Mouse (Mus musculus): ENCODE data around the gene Ssh1. TPM values are rescaled to one million over a fixed set of nuclear protein-coding genes. Genes with fewer than 3 reads are reported as not detected.

The Ssh1 gene
- polyA plus RNA-seq, 1 experiment from 2014 or later, result 25.7 TPM

DNA sequence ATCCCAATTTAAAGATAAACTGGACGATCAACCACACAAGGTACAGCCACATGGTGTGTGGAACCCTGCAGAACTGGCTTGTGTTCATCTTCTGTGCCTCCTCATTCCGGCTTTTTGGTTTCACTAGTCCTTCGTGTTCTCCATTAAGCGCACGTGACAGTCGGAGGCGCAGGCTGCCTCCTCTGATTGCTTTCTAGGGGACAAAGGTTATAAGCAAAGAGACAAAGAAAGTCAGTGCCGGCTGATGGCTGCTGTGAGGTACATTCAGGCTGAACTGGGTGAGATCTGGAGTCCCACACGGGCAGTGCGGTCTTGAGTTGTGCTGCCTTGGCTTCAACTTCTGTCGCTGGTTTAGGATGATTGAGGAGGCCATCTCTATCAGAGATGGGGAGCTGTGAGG lies 10.9 kb upstream of the Ssh1 start:
- DNase-seq (ENCODE audit: low spot score) (no peak), ATAC-seq (replicated peaks; ENCODE audit: low FRiP score) (no peak)
- no peak overlapping the region for H3K9ac ChIP-seq (ENCODE audit: low read length)
- no peaks in the 10 kb centered on the region for H3K36me3 ChIP-seq (ENCODE audit: control insufficient read depth, insufficient read depth, low read length)
- H3K4me2 ChIP-seq (ENCODE audit: low read depth, low read length, severe bottlenecking), result no peak overlapping the region
- H3K4me3 ChIP-seq (ENCODE audit: low read depth, low read length), result no peak overlapping the region
- 85% methylated on average over 11 of the region's 11 CpGs for WGBS
- no peaks in the 10 kb centered on the region for H3K27me3 ChIP-seq (ENCODE audit: control insufficient read depth, insufficient read depth, low read length)
- H3K9me3 ChIP-seq (ENCODE audit: control insufficient read depth, low read length), result no peaks in the 10 kb centered on the region; the same call in 1 of the 2 replicates
- H3K4me1 ChIP-seq (replicated peaks; ENCODE audit: control insufficient read depth, insufficient read depth, low read length), result no peaks in the 10 kb centered on the region
- H3K27ac ChIP-seq (ENCODE audit: low read depth, low read length), result no peak overlapping the region

DNA sequence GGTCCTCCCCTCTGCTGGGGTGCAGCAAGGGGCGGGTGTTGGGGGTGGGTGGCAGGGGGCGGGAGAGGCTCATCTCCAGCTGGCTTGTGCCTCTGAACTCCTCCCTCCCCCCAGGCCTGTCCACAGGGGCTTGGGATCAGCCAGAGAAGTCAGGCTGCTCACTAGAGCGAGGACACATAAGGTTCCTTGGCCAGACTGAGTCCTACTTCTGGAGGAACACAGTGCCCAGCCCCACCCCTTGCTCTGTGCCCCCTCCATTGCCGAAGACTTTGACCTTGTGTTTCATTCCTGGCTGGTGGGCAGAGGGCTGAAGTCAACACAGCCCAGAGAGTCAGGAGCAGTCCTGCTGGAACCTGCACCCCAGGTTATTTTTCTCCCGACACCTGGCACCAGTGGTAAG lies 9.8 kb upstream of the Ssh1 start, which contains the start of gene Dao:
Dao (plus strand) TSS at position 162 of the 400 bp plus-strand sequence.
- H3K9me3 ChIP-seq (ENCODE audit: control insufficient read depth, low read length), result no peaks in the 10 kb centered on the region; the same call in 1 of the 2 replicates
- ATAC-seq (replicated peaks; ENCODE audit: low FRiP score) (no peak), DNase-seq (ENCODE audit: low spot score) (no peak)
- no peak within 1 kb of the TSS for H3K4me3 ChIP-seq (ENCODE audit: low read depth, low read length)
- 64% methylated on average over 5 of the region's 5 CpGs for WGBS
- no peaks in the 10 kb centered on the region for H3K4me1 ChIP-seq (replicated peaks; ENCODE audit: control insufficient read depth, insufficient read depth, low read length)
- no peaks in the 10 kb centered on the region for H3K27me3 ChIP-seq (ENCODE audit: control insufficient read depth, insufficient read depth, low read length)
- H3K27ac ChIP-seq (ENCODE audit: low read depth, low read length), result no peak within 1 kb of the TSS
- no peaks in the 10 kb centered on the region for H3K36me3 ChIP-seq (ENCODE audit: control insufficient read depth, insufficient read depth, low read length)
- no peak within 1 kb of the TSS for H3K9ac ChIP-seq (ENCODE audit: low read length)
- H3K4me2 ChIP-seq (ENCODE audit: low read depth, low read length, severe bottlenecking), result no peak within 1 kb of the TSS

DNA sequence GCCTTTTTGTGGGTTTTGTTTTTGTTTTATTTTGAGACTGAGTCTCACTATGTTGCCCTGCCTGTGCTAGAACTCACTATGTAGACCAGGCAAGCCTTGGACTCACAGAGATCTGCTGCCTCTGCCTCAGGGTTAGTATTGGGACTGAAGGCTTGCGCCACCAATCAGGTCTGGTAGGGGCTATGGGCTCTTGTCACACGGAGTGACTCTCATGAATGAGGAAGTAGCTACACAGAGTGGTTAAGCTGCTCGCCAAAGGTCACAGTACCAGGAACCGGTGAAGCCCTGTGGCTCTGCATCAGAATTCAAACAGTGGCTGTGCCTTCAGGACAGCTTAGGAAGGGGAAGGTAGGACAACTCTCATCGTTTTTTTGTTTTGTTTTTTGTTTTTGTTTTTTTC lies 5.7 kb upstream of the Ssh1 start:
- Histone ChIP-seq H3K4me3 (ENCODE audit: low read depth, low read length) (no peak overlapping the region), H3K4me1 (replicated peaks; ENCODE audit: control insufficient read depth, insufficient read depth, low read length) (no peaks in the 10 kb centered on the region), H3K9me3 (ENCODE audit: control insufficient read depth, low read length) (no peaks in the 10 kb centered on the region; the same call in 1 of the 2 replicates), H3K27ac (ENCODE audit: low read depth, low read length) (no peak overlapping the region), H3K9ac (ENCODE audit: low read length) (no peak overlapping the region), H3K36me3 (ENCODE audit: control insufficient read depth, insufficient read depth, low read length) (no peaks in the 10 kb centered on the region), H3K4me2 (ENCODE audit: low read depth, low read length, severe bottlenecking) (no peak overlapping the region), H3K27me3 (ENCODE audit: control insufficient read depth, insufficient read depth, low read length) (no peaks in the 10 kb centered on the region)
- DNase-seq (ENCODE audit: low spot score), result no peak
- no peak for ATAC-seq (replicated peaks; ENCODE audit: low FRiP score)
- WGBS, result 72% methylated on average over 5 of the region's 5 CpGs

DNA sequence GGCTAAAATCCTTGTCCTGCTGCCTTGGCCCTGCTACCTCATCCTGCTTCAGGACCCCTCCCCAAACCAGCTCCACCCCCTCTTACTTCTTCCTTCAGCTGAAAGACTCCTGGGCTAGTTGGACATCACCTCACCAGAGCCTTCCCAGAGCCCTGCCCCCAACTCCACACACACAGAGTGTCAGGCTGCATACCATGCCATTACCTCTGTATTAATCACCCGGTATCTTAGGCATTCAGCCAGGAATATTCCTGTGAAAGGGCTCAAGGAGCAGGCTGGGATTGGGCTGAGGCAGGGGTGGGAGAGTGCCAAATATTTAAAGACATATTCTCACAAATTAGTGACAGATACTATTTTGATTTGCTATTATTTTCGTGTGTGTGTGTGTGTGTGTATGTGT lies 2.8 kb upstream of the Ssh1 start:
- WGBS, result 57% methylated on average over 2 of the region's 2 CpGs
- ATAC-seq (replicated peaks; ENCODE audit: low FRiP score) (no peak), DNase-seq (ENCODE audit: low spot score) (no peak)
- Histone ChIP-seq H3K9ac (ENCODE audit: low read length) (no peak overlapping the region), H3K9me3 (ENCODE audit: control insufficient read depth, low read length) (no peaks in the 10 kb centered on the region; the same call in 1 of the 2 replicates), H3K4me1 (replicated peaks; ENCODE audit: control insufficient read depth, insufficient read depth, low read length) (peaks cover 7% of the 10 kb centered on the region; the same call in 1 of the 2 replicates), H3K27me3 (ENCODE audit: control insufficient read depth, insufficient read depth, low read length) (no peaks in the 10 kb centered on the region), H3K4me3 (ENCODE audit: low read depth, low read length) (no peak overlapping the region), H3K4me2 (ENCODE audit: low read depth, low read length, severe bottlenecking) (no peak overlapping the region), H3K36me3 (ENCODE audit: control insufficient read depth, insufficient read depth, low read length) (no peaks in the 10 kb centered on the region), H3K27ac (ENCODE audit: low read depth, low read length) (no peak overlapping the region)

DNA sequence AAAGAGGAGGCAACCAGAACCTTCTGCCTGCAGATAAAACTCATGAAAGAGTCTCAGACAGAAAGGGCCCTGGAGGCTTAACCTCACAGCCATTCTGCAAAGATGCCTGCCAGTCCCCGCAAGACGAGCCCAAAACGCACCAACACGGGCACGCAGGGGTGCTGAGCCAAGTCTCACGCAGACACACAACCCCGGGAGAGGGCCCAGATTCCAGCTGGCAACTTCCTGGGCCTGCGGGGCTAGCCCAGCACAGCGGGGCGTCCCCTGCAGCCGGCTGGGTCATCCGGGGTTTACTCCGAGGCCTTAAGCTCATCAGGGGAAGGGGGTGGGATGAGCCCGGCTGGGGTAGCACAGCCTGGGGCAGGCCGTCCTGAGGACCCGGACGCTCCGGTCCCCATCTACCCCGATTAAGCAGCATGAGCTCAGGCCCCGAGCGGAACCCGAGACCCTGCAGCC lies 635 bp downstream of the Ssh1 start:
- Histone ChIP-seq H3K27me3 (ENCODE audit: control insufficient read depth, insufficient read depth, low read length) (no peaks in the 10 kb centered on the region), H3K4me2 (ENCODE audit: low read depth, low read length, severe bottlenecking) (peak overlapping the region; percentile 67), H3K27ac (ENCODE audit: low read depth, low read length) (peak overlapping the region; percentile 67), H3K36me3 (ENCODE audit: control insufficient read depth, insufficient read depth, low read length) (no peaks in the 10 kb centered on the region), H3K4me3 (ENCODE audit: low read depth, low read length) (peak overlapping the region; percentile 62), H3K4me1 (replicated peaks; ENCODE audit: control insufficient read depth, insufficient read depth, low read length) (peaks cover 7% of the 10 kb centered on the region; the same call in 1 of the 2 replicates), H3K9me3 (ENCODE audit: control insufficient read depth, low read length) (no peaks in the 10 kb centered on the region), H3K9ac (ENCODE audit: low read length) (peak overlapping the region; percentile 88)
- 0% methylated on average over 22 of the region's 22 CpGs for WGBS
- ATAC-seq (replicated peaks; ENCODE audit: low FRiP score), result peak; percentile 80
- DNase-seq (ENCODE audit: low spot score), result peak; percentile 81

DNA sequence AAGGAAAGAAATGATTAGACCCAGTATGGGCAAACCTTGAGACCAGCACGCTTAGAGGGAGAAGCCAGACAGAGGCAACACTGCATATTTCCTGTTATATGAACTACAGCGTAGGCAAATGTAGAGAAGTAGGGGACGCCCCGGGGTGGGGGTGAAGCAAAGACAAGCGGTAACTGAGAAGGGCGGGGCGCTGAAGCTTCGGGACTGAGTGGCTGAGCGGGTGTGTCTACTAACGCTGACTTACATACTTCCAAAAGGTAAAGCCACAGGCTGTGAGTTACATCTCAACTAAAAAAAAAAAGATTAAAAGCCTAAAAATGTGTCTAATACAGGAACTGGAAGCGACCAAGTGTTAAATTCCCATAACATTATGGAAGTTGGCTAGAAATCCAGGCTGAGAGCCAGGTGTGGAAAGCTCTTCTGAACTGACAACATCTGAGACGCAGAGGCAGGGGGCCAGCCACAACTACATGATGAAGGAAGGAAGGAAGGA lies 1.3 kb downstream of the Ssh1 start:
- Histone ChIP-seq H3K27ac (ENCODE audit: low read depth, low read length) (peak overlapping the region; percentile 67; the same call in 1 of the 2 replicates), H3K27me3 (ENCODE audit: control insufficient read depth, insufficient read depth, low read length) (no peaks in the 10 kb centered on the region)

DNA sequence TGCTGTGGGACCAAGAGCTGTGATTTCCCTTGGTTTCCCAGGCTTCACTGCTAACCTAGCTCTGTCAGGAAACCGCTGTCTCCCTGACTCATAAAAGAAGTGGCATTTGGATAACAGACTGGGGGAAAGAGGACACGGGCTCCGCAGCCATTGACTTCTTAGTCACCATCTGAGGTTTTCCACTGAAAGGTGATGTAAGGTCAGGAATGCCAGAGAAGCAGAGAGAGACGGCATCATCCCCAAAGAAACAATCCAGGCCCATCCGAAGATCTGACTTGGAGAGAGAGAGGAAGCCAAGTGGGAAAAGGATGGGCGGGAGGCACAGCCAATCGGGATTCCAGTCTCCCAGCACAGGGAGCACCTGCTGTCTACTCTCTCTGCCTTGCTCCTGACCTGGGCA lies 2.6 kb downstream of the Ssh1 start:
- no peak overlapping the region for H3K27ac ChIP-seq (ENCODE audit: low read depth, low read length)
- ATAC-seq (replicated peaks; ENCODE audit: low FRiP score), result no peak
- peaks cover 7% of the 10 kb centered on the region; the same call in 1 of the 2 replicates for H3K4me1 ChIP-seq (replicated peaks; ENCODE audit: control insufficient read depth, insufficient read depth, low read length)
- H3K9ac ChIP-seq (ENCODE audit: low read length), result no peak overlapping the region; the same call in 1 of the 2 replicates
- no peaks in the 10 kb centered on the region for H3K9me3 ChIP-seq (ENCODE audit: control insufficient read depth, low read length)
- H3K4me3 ChIP-seq (ENCODE audit: low read depth, low read length), result no peak overlapping the region
- no peaks in the 10 kb centered on the region for H3K36me3 ChIP-seq (ENCODE audit: control insufficient read depth, insufficient read depth, low read length)
- no peak overlapping the region for H3K4me2 ChIP-seq (ENCODE audit: low read depth, low read length, severe bottlenecking)
- 78% methylated on average over 7 of the region's 7 CpGs for WGBS
- DNase-seq (ENCODE audit: low spot score), result no peak
- H3K27me3 ChIP-seq (ENCODE audit: control insufficient read depth, insufficient read depth, low read length), result no peaks in the 10 kb centered on the region

More for the DNA sequence above, 1.3 kb downstream of the Ssh1 start:
- Histone ChIP-seq H3K9ac (ENCODE audit: low read length) (peak overlapping the region; percentile 88), H3K4me3 (ENCODE audit: low read depth, low read length) (peak overlapping the region; percentile 62), H3K4me1 (replicated peaks; ENCODE audit: control insufficient read depth, insufficient read depth, low read length) (peaks cover 7% of the 10 kb centered on the region; the same call in 1 of the 2 replicates), H3K36me3 (ENCODE audit: control insufficient read depth, insufficient read depth, low read length) (no peaks in the 10 kb centered on the region), H3K9me3 (ENCODE audit: control insufficient read depth, low read length) (no peaks in the 10 kb centered on the region), H3K4me2 (ENCODE audit: low read depth, low read length, severe bottlenecking) (peak overlapping the region; percentile 67)
- WGBS, result 48% methylated on average over 12 of the region's 12 CpGs
- ATAC-seq (replicated peaks; ENCODE audit: low FRiP score), result no peak
- no peak for DNase-seq (ENCODE audit: low spot score)

DNA sequence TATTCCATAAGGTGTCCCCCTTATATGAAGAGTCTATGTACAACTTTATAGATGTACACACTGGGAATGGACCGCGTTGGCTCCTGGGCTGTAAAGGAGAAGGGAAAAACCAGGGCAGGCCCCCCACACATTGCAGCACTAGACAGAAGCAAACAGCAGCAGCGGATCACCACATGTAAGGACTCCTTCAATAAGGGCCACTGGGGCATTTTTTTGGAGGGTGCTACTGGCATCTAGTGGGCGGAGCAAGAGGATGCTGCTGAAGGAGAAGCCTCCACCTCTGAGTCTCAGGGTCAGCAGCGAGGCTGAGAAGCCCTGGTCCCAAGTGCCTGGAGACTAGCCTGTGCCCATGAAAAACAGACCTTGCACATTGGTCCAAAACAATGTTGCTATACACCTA lies 3.1 kb downstream of the Ssh1 start:
- Histone ChIP-seq H3K27me3 (ENCODE audit: control insufficient read depth, insufficient read depth, low read length) (no peaks in the 10 kb centered on the region), H3K4me2 (ENCODE audit: low read depth, low read length, severe bottlenecking) (no peak overlapping the region), H3K36me3 (ENCODE audit: control insufficient read depth, insufficient read depth, low read length) (no peaks in the 10 kb centered on the region), H3K9me3 (ENCODE audit: control insufficient read depth, low read length) (no peaks in the 10 kb centered on the region), H3K9ac (ENCODE audit: low read length) (no peak overlapping the region), H3K4me1 (replicated peaks; ENCODE audit: control insufficient read depth, insufficient read depth, low read length) (peaks cover 7% of the 10 kb centered on the region; the same call in 1 of the 2 replicates), H3K4me3 (ENCODE audit: low read depth, low read length) (no peak overlapping the region), H3K27ac (ENCODE audit: low read depth, low read length) (no peak overlapping the region)
- 87% methylated on average over 5 of the region's 5 CpGs for WGBS
- no peak for DNase-seq (ENCODE audit: low spot score)
- ATAC-seq (replicated peaks; ENCODE audit: low FRiP score), result no peak

DNA sequence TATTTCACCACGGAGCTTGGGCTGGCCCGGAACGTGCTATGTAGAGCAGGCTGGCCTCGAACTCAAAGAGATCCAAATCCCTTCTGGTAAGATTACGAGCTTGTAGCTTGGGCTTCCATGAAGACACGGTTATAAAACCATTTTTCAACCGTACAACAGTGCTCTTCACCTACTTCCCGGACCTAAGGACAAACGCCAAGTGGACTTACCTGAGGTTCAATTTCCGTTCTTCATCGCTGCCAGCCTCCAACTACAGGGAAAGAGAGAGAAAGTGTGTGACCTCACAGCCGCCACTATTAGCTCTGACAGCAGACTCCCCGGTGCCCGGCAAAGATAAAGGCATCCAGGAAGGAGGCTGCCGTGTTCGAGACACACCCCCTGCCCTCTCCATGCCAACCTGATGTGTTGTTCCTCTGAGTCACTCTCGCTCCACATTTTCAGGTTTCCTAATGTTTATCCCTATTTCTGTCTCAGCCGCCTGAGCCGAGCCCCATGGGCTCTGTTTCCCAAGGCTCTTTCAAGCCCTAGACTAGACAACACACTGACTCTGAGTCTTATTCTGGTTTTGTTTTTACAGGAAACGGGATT lies 4.2 kb downstream of the Ssh1 start:
- Histone ChIP-seq H3K27ac (ENCODE audit: low read depth, low read length) (no peak overlapping the region), H3K9ac (ENCODE audit: low read length) (no peak overlapping the region), H3K36me3 (ENCODE audit: control insufficient read depth, insufficient read depth, low read length) (no peaks in the 10 kb centered on the region), H3K4me3 (ENCODE audit: low read depth, low read length) (no peak overlapping the region), H3K4me2 (ENCODE audit: low read depth, low read length, severe bottlenecking) (no peak overlapping the region), H3K4me1 (replicated peaks; ENCODE audit: control insufficient read depth, insufficient read depth, low read length) (peaks cover 7% of the 10 kb centered on the region; the same call in 1 of the 2 replicates), H3K9me3 (ENCODE audit: control insufficient read depth, low read length) (no peaks in the 10 kb centered on the region), H3K27me3 (ENCODE audit: control insufficient read depth, insufficient read depth, low read length) (no peaks in the 10 kb centered on the region)
- DNase-seq (ENCODE audit: low spot score), result no peak
- 91% methylated on average over 20 of the region's 20 CpGs for WGBS
- ATAC-seq (replicated peaks; ENCODE audit: low FRiP score), result no peak

Data from forebrain, embryonic 11.5 days (tissue).